Mouse (Mus musculus): ENCODE measurements around the gene Ybx1. TPM values are rescaled to one million over a fixed set of nuclear protein-coding genes. Genes with fewer than 3 reads are reported as not detected.
A peak's percentile ranks its signal among the peaks of the same experiment; 100 is the strongest.

The Ybx1 gene
- polyA plus RNA-seq, 1 experiment from 2014 or later: 813 TPM

GRCm38 (mm10) chr4:119233256-119233901 lies 61.0 kb downstream of the Ybx1 start:
- H3K36me3 ChIP-seq (ENCODE audit: control insufficient read depth, insufficient read depth, low read length): peaks cover 29% of the 10 kb centered on the region
- H3K27ac ChIP-seq (replicated peaks in 1 of 2; ENCODE audit: control insufficient read depth in 1 of 2, insufficient read depth in 1 of 2, low read depth in 2 of 2, low read length in 2 of 2): peak overlapping the region; percentile 23 to 67
- H3K9me3 ChIP-seq (ENCODE audit: control insufficient read depth, low read length): no peaks in the 10 kb centered on the region
- no peaks in the 10 kb centered on the region for H3K27me3 ChIP-seq (ENCODE audit: control insufficient read depth, insufficient read depth, low read length)
- peaks cover 0 to 18% of the 10 kb centered on the region in 2 experiments; a peak in 2 of 4 replicates for H3K4me1 ChIP-seq (ENCODE audit: control insufficient read depth in 2 of 2, insufficient read depth in 2 of 2, low read length in 2 of 2)
- ATAC-seq (ENCODE audit: insufficient number of reproducible peaks, insufficient read depth, low FRiP score, low read depth): peak; percentile 32; the same call in 1 of the 2 replicates
- H3K4me2 ChIP-seq (ENCODE audit: low read length): peak overlapping the region; percentile 83
- H3K9ac ChIP-seq (ENCODE audit: low read length): peak overlapping the region; percentile 85
- under 1% methylated on average over 36 of the region's 36 CpGs for WGBS
- peak overlapping the region; percentile 72 to 89 for H3K4me3 ChIP-seq (ENCODE audit: control insufficient read depth in 1 of 2, insufficient read depth in 1 of 2, low read depth in 1 of 2, low read length in 2 of 2)

DNA sequence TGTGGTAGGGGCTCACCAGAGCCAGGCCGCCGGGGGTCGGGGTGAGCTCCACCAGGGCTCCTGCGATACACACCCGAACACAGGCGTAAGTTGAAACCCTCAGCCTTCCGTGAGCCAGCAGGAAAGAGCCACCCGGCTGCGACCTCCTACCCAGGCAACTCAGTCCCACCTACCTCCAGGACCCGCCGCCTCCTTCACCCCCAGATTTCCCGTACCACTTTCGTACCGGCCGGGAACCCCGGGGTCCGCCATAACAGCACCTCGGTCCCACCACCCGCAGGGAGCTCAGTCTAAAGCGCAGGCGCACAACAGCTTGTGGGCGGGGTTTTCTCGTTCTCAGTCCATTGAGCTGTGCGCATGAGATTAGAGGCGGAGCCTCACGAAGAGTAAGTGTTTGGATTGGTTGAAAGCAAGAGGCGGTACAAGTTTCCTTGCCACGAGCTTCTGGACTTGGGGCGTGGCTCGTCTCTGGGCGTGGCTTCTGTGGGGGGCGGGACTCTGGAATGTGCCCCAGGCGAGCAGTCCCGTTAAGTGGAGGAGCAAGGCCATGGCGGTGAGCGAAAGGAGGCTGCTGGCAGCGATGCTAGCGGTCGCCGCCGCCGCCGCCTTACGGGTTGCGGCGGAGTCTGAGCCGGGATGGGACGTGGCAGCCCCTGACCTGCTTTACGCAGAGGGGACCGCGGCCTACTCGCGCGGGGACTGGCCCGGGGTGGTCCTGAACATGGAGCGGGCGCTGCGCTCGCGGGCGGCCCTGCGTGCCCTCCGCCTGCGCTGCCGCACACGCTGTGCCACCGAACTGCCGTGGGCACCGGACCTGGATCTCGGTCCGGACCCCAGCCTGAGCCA lies 61.8 kb downstream of the Ybx1 start, which contains the start of the genes AU022252 and P3h1:
Gene AU022252, minus strand, starts transcription at position 303 of the 846 bp plus-strand sequence.
Gene P3h1, plus strand, starts transcription at position 506 of the 846 bp plus-strand sequence.
- peak; percentile 96 for ATAC-seq (ENCODE audit: insufficient number of reproducible peaks, insufficient read depth, low FRiP score, low read depth)
- peaks cover 30% of the 10 kb centered on the region for H3K36me3 ChIP-seq (ENCODE audit: control insufficient read depth, insufficient read depth, low read length)
- under 1% methylated on average over 71 of the region's 71 CpGs for WGBS
- H3K4me3 ChIP-seq (ENCODE audit: control insufficient read depth in 1 of 2, insufficient read depth in 1 of 2, low read depth in 1 of 2, low read length in 2 of 2): peak within 1 kb of the TSS; percentile 72 to 89
- H3K4me2 ChIP-seq (ENCODE audit: low read length): peak within 1 kb of the TSS; percentile 83
- H3K27me3 ChIP-seq (ENCODE audit: control insufficient read depth, insufficient read depth, low read length): no peaks in the 10 kb centered on the region
- no peaks in the 10 kb centered on the region for H3K9me3 ChIP-seq (ENCODE audit: control insufficient read depth, low read length)
- peaks cover 0 to 18% of the 10 kb centered on the region in 2 experiments; a peak in 2 of 4 replicates for H3K4me1 ChIP-seq (ENCODE audit: control insufficient read depth in 2 of 2, insufficient read depth in 2 of 2, low read length in 2 of 2)
- peak within 1 kb of the TSS; percentile 95 for H3K9ac ChIP-seq (ENCODE audit: low read length)
- H3K27ac ChIP-seq (replicated peaks in 1 of 2; ENCODE audit: control insufficient read depth in 1 of 2, insufficient read depth in 1 of 2, low read depth in 2 of 2, low read length in 2 of 2): peak within 1 kb of the TSS; percentile 23 to 67

Other genes with a start within 250 kb of the Ybx1 start
- 159 and 166 TPM in 2 replicates for gene Slc2a1, start 185.9 kb downstream of the Ybx1 start, polyA plus RNA-seq (2014; fragmentation: Nextera tagmentation; extraction: Ambion mirVana)
- gene Zfp691, start 120.4 kb downstream of the Ybx1 start, polyA plus RNA-seq (2014; fragmentation: Nextera tagmentation; extraction: Ambion mirVana): 11.2 and 12.0 TPM in 2 replicates
- gene Ermap, start 104.6 kb downstream of the Ybx1 start, polyA plus RNA-seq (2014; fragmentation: Nextera tagmentation; extraction: Ambion mirVana): 0.88 and 1.2 TPM in 2 replicates
- gene Svbp, start 99.3 kb downstream of the Ybx1 start, polyA plus RNA-seq (2014; fragmentation: Nextera tagmentation; extraction: Ambion mirVana): 140 and 141 TPM in 2 replicates
- 0.19 TPM in 1 of 2 replicates, not detected in the other for gene Tmem269, start 76.4 kb downstream of the Ybx1 start, polyA plus RNA-seq (2014; fragmentation: Nextera tagmentation; extraction: Ambion mirVana)
- gene AU022252, start 61.9 kb downstream of the Ybx1 start, polyA plus RNA-seq (2014; fragmentation: Nextera tagmentation; extraction: Ambion mirVana): 24.8 and 25.1 TPM in 2 replicates
- gene P3h1, start 61.7 kb downstream of the Ybx1 start, polyA plus RNA-seq (2014; fragmentation: Nextera tagmentation; extraction: Ambion mirVana): 40.9 and 42.0 TPM in 2 replicates
- not detected in 2 replicates for gene Cldn19, start 39.2 kb downstream of the Ybx1 start, polyA plus RNA-seq (2014; fragmentation: Nextera tagmentation; extraction: Ambion mirVana)
- gene Ppih, start 25.9 kb upstream of the Ybx1 start, polyA plus RNA-seq (2014; fragmentation: Nextera tagmentation; extraction: Ambion mirVana): 45.2 and 52.6 TPM in 2 replicates
- 4.0 and 4.6 TPM in 2 replicates for gene Ccdc30, start 120.9 kb upstream of the Ybx1 start, polyA plus RNA-seq (2014; fragmentation: Nextera tagmentation; extraction: Ambion mirVana)
- gene Ppcs, start 127.8 kb upstream of the Ybx1 start, polyA plus RNA-seq (2014; fragmentation: Nextera tagmentation; extraction: Ambion mirVana): 31.5 and 35.7 TPM in 2 replicates
- 0.31 and 0.45 TPM in 2 replicates for gene Zmynd12, start 128.2 kb upstream of the Ybx1 start, polyA plus RNA-seq (2014; fragmentation: Nextera tagmentation; extraction: Ambion mirVana)
- gene Rimkla, start 198.0 kb upstream of the Ybx1 start, polyA plus RNA-seq (2014; fragmentation: Nextera tagmentation; extraction: Ambion mirVana): 5.7 TPM in 2 replicates
- gene Foxj3, start 242.4 kb upstream of the Ybx1 start, polyA plus RNA-seq (2014; fragmentation: Nextera tagmentation; extraction: Ambion mirVana): 23.0 and 25.8 TPM in 2 replicates
- 4.4 and 5.0 TPM in 2 replicates for gene Frg2f1, start 244.9 kb upstream of the Ybx1 start, polyA plus RNA-seq (2014; fragmentation: Nextera tagmentation; extraction: Ambion mirVana)

Measured in heart, embryonic 14.5 days (tissue).